Mouse (Mus musculus): ENCODE data around the gene Gdf10.

GRCm38 (mm10) chr14:33953761-33954160 lies 30.4 kb downstream of the Gdf10 start, which contains the start of gene Rbp3:
- TF ChIP-seq EP300 (IDR thresholded peaks at IDR 0.05; ENCODE audit: insufficient read depth, low read depth, low read length): no peak
- TF ChIP-seq CTCF (IDR thresholded peaks at IDR 0.05): no peak
- no peak for TF ChIP-seq POLR2A (IDR thresholded peaks at IDR 0.05; ENCODE audit: insufficient read depth, low read depth, low read length)
